Mouse (Mus musculus): ENCODE measurements around the gene Msantd4. TPM values are rescaled to one million over a fixed set of nuclear protein-coding genes. Genes with fewer than 3 reads are reported as not detected.
"Not testable (repeated sequence)": the region's sequence is repeated elsewhere in the genome, so short reads cannot be mapped to it uniquely, and the experiment has no call there.

Msantd4 gene
- polyA plus RNA-seq (2015; fragmentation: Nextera tagmentation; extraction: Ambion mirVana): 21.9 and 22.6 TPM in 2 replicates

GRCm38 (mm10) chr9:4375828-4376639 lies at the start of gene Msantd4:
TSS of gene Msantd4 (plus strand) at chr9:4376562.
- peak; percentile 96 for DNase-seq (ENCODE audit: low spot score)

- no peak for DNase-seq (ENCODE audit: low spot score)
Measured at GRCm38 (mm10) chr9:4353163-4353562, 23.2 kb upstream of the Msantd4 start.

DNA sequence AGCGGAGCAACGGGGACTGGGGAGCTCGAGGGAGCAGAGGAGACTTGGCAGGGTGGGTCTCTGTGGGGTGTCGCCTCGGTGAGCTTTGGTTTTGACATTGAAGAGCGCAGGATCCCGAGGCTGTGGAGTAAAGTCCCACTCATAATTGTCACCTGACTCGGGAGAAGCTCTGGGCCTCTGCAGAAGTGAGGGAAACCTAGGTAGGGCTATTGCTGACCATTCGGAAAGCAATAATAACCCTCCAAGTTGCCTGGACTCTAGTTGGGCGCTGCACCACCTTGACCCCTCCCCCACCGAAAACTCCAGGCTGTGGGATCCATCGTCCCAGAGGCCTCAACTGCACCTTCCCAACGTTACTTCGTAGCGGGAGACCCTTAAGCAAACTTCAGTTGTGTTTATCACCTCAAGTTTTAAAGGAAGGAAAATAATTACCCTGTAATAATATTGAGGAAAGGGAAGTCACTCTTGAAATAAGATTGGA lies 318 bp downstream of the Msantd4 start:
- no peak for DNase-seq (ENCODE audit: low spot score)

DNA sequence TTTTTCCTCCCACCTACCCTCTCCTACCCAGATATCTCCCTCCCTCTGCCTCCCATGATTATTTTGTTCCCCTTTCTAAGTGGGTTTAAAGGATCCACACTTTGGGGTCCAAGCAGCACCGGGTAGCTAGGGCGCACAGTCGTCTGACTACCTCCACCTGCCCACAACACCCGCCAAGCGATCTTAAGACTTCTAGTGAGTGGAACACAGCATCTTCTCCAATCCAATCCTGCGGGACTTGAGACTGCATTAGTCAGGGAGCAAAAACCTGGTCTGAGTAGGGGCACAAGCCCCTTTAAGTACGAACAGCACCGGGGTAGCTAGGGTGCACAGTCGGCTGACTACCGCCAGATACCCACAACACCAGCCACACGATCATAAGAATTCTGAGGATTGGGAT lies 24.4 kb downstream of the Msantd4 start:
- not testable (repeated sequence) for DNase-seq (ENCODE audit: low spot score)

Small RNA genes lying within 50 kb of the gene (microRNA-seq; reads per million reads assigned to microRNA genes)
- gene Gm23992 (ENCODE audit: borderline number of aligned reads): not detected

Other genes starting within 250 kb of the Msantd4 start
- 40.2 and 42.2 TPM in 2 replicates for gene Aasdhppt, start 67.1 kb upstream of the Msantd4 start, polyA plus RNA-seq (2015; fragmentation: Nextera tagmentation; extraction: Ambion mirVana)
- 7.7 and 8.5 TPM in 2 replicates for gene Kbtbd3, start 66.7 kb upstream of the Msantd4 start, polyA plus RNA-seq (2015; fragmentation: Nextera tagmentation; extraction: Ambion mirVana)

All from thymus, postnatal 0 days (tissue).